Mouse (Mus musculus) urinary bladder, postnatal 14 days (tissue): ENCODE data around the gene Naif1.

Experiments used
- DNase-seq: peaks from one replicate; pipeline ENCODE4 v3.0.0; 2021; ENCODE audit warnings: low spot score

The Naif1 gene

DNA sequence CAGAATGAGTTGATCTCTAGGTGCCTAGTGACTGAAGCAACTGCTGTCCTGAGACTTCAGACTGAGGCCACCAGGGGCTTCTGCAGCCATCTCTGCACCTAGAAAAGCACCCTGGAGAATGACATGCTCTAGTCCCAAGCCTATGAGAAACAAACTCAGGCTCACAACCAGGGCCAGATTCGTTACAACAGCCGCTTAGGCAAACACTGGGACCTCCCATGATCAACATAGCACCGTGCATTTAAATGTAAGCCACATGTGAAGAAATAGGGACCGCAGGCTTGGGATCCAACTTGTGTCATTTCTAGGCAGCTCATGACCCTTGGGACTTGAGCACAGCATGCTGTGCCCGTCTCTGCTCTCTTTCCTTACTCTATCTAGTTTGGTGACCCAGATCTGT, 22.5 kb upstream of the Naif1 start:
- DNase-seq = no peak

DNA sequence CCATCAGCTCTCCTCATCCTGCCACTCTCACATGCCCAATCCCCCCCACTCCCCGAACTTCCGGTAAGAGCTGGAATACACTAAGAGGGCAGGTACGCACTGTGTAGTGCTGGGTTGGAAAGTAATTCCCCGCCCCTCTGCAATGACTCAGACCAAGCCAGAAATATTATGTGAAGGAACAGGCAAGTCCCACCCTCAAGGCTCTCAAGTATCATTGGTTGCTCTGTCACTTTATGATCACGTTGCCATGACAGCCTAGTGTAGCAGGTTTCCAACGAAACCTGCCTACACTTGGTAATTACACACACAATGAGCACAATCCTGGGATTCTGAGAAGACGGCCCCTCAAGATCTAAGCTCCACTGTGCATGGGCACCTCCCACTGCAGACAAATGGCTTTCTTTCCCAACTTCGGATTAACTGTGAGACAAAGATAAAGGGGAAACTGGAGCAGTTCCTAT, 22.0 kb upstream of the Naif1 start:
- peak; percentile 67 for DNase-seq

DNA sequence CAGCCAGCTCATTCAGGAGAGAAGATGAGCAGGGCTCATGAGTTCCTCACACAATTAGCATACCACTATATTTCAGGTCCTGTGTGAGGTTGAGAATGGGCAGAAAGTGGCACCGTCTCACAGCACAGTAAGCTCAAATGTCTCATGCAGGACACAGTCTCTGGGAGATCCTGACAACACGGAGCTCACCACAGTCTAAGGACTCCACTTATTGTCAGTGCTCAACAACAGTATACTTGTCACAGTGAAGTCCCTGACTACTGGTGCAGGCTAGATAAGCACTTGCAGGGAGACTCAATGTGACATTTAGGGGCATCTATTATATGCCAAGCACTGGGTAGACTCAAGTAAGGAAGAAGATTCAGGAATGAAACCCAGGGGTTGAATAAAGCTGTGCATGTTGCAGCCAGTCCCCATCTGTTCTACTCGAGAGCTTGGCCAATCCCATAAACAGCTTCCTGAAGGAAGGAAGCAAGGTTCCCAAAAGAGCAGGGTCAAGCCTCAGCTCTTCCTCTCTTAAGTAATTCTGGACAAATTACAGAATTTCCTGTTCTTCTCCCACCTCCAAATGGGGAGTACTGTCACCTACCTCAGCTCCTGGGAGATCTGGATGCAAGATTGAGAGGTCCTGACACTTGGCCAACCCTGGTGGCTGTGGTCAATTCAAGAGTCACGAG, 20.9 kb upstream of the Naif1 start:
- no peak for DNase-seq

DNA sequence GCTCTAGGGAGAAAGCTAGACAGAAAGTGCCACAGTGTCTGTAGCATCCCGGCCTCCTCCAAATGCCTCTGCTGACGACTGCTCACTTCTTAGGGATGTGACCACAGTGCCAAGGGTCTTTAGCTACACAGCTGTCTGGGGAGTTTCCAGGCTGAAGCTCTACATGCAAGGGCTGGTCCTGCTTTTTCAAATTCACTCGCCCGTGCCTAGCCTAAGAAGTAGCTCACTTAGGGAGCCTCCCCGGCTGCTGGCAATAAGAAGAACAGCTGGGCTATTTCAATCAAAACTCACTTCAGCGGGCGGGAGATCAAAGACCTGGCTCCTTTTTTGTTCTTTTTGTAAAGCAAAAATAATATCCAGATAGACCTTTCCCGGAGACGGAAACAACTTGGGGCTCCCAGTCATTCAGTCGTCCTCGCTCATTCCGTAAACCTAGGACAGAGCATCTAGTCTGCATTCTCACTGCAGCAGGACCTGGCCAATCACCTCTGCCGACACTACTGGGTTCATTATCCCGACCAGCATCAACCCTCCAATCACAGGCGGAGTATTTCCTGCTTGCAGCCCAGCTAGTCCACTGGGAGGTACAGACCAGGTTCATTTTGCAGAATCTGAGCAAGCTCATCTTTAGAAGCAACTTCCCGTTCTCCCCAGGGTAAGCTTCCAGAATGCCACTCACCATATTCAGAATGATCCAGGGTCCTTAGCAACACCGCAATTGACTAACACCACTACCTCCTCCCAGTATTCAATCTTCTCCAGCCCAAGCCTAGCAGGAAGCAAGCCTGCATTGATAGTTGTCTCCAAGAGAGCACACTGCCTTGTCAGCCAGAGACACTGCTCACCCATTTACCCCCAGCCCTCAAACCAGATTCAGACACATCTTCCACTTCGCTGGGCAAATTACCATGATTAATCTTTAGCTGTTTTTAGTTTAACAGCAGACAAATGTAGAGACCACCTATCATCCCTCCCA, 19.3 kb upstream of the Naif1 start:
- DNase-seq = peak; percentile 72

DNA sequence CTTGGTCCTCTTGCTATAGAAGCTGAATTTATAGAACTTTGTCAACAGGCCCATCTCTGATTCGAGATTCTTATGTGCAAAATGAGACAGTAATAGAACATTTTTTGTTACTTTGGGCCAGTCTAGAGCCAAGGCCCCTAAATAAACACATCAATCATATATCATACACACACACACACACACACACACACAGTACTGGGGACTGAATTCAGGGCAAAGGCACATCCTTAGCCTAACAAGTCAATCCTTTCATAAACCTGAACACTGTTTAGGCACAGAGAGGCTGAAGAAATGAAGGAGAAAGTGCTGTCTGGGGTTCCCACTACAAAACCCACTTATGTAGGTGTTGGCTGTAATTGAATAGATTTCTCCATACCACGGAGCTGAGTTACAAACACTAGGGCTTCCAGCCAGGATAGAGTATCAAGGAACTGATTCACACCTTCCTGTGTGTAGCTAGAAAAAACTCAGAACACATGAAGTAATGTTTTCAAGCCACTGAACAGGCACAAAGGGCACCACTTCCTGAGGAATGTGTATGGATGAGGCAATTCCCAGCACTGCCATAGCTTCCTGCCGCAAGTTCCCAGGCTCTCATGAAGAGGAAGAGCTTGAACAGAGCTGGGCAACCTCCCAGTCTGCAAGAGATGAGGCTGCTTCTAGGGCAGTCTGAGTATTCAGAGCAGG, 13.4 kb upstream of the Naif1 start:
- no peak for DNase-seq

DNA sequence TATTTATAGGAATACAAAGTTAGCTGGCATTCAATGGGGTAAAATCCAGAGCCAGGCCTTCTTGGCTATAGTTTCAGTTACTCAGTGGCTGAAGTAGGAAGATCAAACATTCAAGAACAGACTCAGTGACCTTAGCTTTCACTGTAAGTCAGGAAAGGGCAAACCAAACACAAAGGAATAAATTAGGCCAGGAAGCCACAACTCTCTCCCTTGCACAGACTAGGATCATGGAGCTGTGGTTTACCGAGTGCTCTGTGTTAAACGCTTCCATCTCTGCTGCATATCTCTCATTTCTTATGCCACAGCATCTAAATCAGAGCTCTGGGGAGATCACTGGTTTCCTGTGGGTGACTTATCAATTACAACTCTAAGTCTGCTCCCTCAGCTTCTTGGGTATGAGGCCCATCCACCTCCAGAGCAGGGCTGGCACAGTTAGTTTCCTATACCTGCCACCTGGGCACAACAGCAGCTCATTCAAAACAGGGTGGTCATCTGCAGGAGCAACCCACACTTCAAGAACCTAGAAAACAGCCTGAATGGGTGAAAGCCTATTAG, 12.6 kb upstream of the Naif1 start:
- no peak for DNase-seq

DNA sequence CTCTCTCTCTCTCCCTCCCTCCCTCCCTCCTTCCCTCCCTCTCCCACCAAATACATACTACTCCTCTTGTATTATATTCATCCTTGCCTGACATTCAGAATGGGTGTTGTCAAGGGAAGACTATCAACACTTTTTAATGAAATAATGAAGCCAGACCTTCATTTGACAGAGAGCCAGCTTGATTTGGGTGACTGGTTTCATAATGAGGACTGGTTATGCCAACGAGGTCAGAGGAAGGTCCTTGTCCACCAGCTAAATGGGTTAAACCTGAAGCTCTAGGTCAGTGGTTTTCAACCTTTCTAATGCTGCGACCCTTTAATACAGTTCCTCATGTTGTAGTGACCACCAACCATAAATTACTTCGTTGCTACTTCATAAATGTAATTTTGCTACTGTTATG, 11.5 kb upstream of the Naif1 start:
- no peak for DNase-seq

DNA sequence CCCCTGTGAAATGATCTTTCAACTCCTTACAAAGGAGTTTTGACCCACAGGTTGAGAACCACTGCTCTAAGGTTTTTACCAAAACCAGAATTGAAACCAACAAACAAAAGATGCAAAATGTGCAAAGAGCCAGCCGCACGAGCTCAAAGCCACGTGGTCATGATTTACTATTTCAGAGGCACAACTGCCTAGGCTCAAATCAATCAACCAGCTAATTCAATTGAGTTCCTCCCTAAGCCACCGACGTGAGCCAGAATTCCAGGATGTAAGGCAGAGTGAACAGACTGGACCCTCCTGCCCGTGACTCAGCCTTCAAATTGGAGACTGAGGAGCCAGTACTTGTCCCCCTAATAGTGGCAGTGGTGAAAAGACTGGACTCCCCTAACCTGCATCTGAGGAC, 11.1 kb upstream of the Naif1 start:
- no peak for DNase-seq

DNA sequence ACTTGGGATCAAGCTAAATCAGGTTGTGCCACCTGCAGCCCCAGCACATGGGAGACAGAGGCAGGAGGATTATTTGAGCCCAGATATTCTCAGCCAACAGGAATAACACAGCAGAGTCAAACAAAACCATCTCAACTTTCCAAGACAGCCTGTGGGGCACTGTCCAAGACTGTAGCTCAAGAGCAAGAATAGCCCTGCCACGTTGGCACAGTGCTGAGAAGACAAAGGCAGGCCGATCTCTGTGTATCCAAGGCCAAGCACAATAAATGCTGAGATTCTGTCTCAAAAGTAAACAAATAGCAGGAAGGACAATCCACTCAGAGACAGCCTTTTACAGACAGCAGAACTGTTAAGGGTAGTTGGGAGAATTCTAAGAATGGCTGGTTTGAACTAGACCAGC, 10.1 kb upstream of the Naif1 start:
- no peak for DNase-seq

DNA sequence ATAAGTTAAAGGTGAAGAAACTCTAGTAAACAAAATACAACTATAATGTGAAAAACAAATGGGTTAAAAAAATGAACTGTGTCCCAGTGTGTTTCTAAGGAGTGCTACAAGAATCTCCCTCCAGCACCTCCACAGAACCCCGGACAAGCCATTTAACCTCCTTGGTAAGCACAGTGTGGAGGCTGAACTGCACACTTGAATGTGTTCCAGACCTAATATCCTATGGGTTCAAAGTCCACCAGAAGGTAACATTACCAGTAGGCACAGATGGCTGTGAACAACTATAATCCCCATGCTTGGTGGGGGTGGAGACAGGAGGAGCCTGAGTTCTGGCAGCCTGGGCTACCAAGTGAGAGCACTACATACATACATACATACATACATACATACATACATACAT, 9.6 kb upstream of the Naif1 start:
- no peak for DNase-seq

DNA sequence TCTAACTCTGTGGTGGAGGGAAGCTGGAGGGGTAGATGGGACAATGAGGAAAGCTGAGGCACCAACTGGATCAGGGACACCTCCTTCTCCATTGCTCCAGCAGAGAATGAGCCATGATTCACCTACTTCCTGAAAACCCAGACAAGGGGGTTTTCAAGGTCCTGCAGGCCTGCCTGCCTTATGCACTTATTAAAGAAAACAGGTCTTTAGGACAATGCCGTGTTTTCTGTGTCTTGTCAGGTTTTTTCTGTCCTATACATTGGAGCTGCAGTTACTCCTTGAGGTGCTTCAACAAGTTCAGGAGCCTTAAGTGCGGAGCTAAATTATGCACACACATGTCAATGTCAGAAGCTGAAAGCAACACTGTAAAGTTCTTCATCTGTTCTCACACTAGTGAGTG, 8.7 kb upstream of the Naif1 start:
- no peak for DNase-seq

DNA sequence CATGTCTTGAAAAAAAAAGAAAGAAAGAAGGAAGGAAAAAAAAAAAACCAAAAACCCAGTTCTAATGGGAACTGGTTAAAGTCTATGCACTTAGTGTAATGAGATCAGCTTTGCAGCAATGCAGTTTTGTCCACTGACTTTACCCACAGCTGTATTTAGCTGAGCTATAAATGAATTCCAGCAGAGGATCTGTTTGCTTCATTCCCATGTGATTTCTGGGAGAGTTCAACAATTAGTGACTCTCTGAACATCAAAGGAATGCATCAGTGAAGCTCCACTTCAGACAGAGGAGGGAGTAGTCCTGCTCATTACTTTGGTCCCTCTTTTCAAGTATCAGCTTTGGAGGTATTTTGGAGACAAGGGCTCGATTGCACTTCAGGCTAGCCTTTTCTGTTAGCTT, 4.7 kb upstream of the Naif1 start:
- DNase-seq = no peak

DNA sequence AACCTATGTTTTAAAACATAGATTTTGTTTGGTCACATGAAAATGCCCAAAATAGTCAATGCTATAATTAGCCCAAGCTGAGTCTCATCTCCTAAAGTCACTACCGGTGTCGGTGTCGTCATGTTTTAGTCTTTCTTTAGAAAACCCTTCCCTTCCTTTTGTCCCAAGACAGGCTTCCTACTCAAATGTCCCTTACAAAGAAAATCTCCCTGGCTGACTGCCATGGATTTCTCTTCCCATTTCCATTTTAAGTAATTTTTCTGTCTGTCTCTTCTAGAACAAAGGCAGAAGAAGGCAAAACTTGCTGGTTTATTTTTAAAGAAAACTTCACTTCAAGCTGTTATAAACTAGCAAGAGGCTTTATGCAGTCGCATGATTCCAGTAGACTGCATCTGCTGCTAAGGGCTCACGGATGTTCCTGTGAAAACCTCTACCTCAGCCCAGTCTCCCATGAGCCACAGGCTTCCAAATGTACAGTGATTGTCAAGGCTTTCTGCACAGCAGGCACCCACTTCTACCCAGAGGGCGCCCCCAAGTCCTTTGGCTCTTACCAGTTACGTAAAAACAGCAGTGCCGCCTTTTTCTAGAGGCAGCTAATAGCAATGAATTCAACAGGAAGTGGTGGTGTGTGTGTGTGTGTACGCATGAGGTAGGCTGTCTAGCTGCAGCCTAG, 2.9 kb upstream of the Naif1 start:
- no peak for DNase-seq

DNA sequence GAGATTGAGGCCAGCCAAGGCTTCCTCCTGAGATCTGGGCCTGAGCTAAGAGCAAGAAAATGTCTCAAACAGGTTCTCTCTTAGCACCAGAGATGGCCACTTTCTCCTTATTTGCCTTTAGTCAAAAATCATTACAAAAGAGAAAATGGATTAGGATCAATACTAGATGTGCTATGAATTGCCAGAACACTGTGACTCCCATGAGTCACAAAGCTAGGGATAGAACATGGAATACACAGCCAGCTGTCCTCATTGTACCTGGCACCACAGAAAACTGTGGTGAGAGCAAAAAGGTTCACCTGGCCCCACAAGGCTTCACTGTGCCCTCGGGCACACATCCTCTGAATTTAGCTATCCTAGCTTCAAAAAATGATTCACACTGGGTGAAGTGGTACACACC, 1.8 kb upstream of the Naif1 start:
- DNase-seq = no peak

DNA sequence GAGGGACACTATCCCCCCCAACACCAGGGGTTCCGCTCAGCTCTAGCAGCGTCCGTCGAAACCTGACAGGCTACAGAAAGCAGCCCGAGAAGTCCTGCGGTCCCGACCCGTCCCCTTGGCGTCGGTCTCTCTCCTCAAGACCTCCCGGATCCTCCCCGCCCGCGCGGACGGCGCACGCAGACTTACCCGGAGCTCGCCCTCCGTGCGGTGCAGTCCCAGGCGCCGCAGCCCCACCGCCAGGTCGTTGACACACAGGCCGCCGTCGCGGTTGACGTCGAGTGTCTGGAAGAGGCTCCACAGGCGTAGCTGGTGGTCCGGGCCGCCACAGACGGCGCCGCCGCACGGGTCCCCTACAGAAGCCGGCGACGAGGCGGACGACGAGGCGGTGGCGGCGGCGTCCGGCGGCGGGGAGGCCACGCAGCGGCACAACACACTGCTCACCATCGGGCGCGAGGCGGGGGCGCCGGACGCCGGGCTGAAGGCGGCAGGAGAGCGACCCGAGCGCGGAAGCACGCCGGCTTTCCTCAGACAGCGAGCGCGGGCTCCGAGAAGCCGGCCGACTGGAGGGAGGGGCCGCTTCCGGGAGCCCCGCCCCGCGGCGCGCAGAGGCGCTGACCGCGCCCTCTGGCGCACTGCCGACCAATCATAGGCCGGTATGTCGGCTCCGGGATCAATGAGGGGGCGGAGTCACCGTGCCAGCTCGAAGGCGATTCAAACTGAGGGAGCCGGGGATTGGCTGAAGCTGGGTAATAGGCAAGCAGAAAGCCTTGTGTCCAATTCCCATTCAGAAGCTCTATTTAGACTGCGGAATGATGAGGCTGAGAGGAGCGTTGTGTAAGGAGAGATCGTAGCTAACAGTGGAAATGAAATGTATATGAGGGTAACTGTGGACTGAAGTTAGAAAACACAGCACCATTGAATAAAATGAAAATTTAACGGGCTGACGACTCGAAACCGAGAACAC, 906 bp downstream of the Naif1 start, which contains the start of gene Slc25a25:
Gene Slc25a25 (minus strand): TSS at position 565 of the 964 bp plus-strand sequence.
- peak; percentile 99 for DNase-seq

DNA sequence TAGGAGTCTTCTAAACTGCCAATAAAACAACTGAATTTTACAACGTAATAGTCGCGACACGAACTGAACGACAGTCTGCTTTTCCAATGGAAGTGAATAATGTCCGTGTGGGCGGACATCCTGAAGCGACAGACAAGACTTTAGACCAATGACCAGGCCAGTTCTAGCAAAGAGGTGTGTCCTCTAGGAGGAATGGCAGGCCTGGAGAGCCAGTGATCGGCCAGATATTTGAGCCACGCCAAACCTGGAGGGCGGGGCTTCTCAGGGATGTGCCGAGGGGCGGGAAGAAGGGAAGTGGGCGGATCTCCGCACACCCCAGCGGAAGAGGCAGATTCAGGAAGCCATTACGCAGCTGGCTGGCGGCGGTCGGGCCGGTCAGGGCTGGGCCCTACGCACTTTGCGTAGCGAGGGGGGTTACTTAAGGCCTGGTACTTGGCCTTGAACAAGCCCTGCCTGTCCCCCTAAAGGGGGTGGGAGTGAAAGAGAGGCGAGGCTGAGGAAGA, 1.7 kb downstream of the Naif1 start:
- peak; percentile 98 for DNase-seq

DNA sequence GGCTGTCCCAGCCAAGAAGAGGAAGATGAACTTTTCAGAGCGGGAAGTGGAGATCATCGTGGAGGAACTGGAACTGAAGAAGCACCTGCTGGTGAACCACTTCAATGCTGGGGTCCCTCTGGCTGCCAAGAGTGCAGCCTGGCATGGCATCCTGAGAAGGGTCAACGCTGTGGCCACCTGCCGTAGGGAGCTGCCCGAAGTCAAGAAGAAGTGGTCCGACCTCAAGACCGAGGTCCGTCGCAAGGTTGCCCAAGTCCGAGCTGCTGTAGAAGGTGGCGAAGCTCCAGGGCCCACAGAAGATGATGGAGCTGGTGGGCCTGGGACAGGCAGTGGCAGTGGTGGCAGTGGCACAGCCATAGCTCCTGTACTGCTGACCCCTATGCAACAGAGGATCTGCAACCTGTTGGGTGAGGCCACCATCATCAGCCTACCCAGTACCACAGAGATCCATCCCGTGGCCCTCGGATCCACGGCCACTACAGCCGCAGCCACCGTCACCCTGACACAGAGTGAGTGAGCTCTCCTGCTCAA, 2.2 kb downstream of the Naif1 start:
- DNase-seq = peak; percentile 22

DNA sequence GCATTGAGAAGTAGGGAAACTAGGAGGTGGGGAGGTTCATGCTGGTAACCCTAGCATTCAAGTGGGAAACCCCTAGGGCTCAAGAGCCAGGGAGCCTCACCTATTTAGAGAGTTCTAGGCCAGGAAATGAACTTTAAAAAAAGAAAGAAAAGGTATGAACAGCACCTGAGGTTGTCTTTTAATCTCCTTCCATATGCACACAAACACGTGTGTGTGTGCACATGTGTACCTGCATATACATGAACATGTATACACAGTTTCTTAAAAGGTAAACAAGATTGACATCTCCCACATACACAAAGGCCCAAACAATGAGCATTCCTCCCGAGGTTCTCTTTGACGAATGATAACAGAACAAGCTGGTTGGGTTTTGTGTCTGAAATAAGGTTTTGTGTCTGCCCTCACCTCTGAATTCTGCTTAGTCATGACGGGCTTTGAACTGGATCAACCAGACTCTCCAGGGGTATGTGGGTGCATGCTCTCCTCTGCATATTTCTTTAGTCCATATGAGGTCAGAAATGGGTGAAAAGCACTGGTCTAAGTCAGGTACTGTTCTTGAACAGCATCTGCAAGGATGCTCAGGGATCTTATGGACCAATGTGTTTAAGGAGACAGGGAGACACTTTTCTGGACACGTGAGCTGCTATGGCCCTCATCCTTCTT, 3.5 kb downstream of the Naif1 start:
- DNase-seq = peak; percentile 31

DNA sequence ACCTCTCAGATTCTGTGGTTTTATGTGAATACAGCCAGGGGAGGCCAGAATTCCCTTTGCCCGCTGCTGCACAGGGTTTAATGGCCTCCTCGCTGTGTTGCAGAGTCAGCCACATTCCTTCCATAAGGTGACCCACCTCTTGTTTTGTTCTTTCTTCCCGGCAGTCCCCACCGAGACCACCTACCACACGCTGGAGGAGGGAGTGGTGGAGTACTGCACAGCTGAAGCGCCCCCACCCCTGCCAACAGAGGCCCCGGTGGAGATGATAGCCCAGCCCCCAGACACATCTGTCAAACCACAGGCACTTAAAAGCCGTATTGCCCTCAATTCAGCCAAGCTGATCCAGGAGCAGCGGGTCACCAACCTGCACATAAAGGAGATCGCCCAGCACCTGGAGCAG, 4.4 kb downstream of the Naif1 start:
- no peak for DNase-seq

DNA sequence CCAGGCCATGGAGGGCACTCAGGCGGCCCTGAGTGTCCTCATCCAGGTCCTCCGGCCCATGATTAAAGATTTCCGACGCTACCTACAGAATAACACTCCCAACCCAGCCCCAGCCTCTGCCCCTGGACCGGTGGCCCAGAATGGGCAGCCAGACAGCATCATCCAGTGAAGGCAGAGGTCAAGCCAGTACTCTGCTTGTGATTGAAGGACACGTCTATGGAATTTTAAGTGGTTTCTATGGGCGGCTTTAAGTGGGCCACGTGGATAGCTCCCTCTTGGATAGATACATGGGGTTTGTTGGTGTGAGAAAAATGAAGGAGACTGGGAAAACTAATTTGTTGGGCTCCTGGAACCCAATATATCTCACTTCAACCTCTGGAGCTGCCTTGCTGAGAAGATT, 4.8 kb downstream of the Naif1 start:
- DNase-seq = no peak
